Mouse (Mus musculus) G1E (cell line): ENCODE measurements around the gene Setd2. TPM values are rescaled to one million over a fixed set of nuclear protein-coding genes. Genes with fewer than 3 reads are reported as not detected.

Experiments used
- ATAC-seq: 2 replicates; pipeline ENCODE4 v1.8.0; 2016; ENCODE audit warnings: mild to moderate bottlenecking; ENCODE audit not compliant: insufficient number of reproducible peaks, poor library complexity, low FRiP score, severe bottlenecking; ENCODE audit errors: extremely low read depth
- DNase-seq: peaks from one replicate; pipeline ENCODE4 v3.0.0; 2012; ENCODE audit warnings: low spot score
- H3K27me3 ChIP-seq: 2 replicates; pipeline ENCODE4 v1.6.1; 2012; ENCODE audit warnings: mild to moderate bottlenecking, low read length, inconsistent platforms; ENCODE audit not compliant: insufficient read depth
- H3K36me3 ChIP-seq: replicated peaks from 2 replicates; pipeline ENCODE3; 2012; ENCODE audit warnings: mild to moderate bottlenecking, inconsistent platforms
- H3K4me1 ChIP-seq: 2 replicates; pipeline ENCODE4 v1.6.1; 2012; ENCODE audit warnings: low read depth, low read length, inconsistent platforms, mixed read lengths; ENCODE audit not compliant: insufficient read depth
- H3K4me3 ChIP-seq: 2 replicates; pipeline ENCODE4 v1.5.1; 2012; ENCODE audit warnings: low read depth, mild to moderate bottlenecking, inconsistent platforms, low read length, moderate library complexity, mixed read lengths
- H3K9me3 ChIP-seq: replicated peaks from 2 replicates; pipeline ENCODE4 v1.6.1; 2012; ENCODE audit warnings: inconsistent platforms
- CTCF ChIP-seq: IDR thresholded peaks from 2 replicates; pipeline ENCODE4 v1.5.1; 2012; ENCODE audit warnings: low read depth, low read length, inconsistent platforms, mixed read lengths
- GATA1 ChIP-seq: IDR thresholded peaks from 2 replicates; pipeline ENCODE4 v1.6.1; 2012; ENCODE audit warnings: borderline replicate concordance, low read length, inconsistent platforms, mixed read lengths
- GATA2 ChIP-seq: IDR thresholded peaks from 2 replicates; pipeline ENCODE4 v1.6.1; 2012; ENCODE audit warnings: low read depth, low read length, inconsistent platforms, borderline replicate concordance
- POLR2AphosphoS5 ChIP-seq: IDR thresholded peaks from 2 replicates; pipeline ENCODE4 v1.6.1; 2012; ENCODE audit warnings: low read depth, low read length, inconsistent platforms; ENCODE audit not compliant: insufficient replicate concordance
- TAL1 ChIP-seq: conservative IDR thresholded peaks from 2 replicates; pipeline ENCODE4 v1.6.1; 2012; ENCODE audit warnings: low read depth, low read length, inconsistent platforms, mixed read lengths
- polyA plus RNA-seq: library from polyadenylated mRNA; stranded (reverse); fragments of >175 nt; gene quantifications from 2 replicates; pipeline ENCODE4 v1.2.3, GENCODE M21; 2012
- total RNA-seq, 2 experiments: library from RNA; stranded (forward) in 1 of 2; stranded (reverse) in 1 of 2; fragments of 200-1000 nt in 1 of 2; fragments of >200 nt in 1 of 2; fragmentation: Nextera tagmentation in 1 of 2; gene quantifications; 2 replicates each; pipeline ENCODE4 v1.2.3; 2014 to 2017

The Setd2 gene
- total and polyA plus RNA-seq, 3 experiments, result 20.1 to 221 (median 154) TPM

DNA sequence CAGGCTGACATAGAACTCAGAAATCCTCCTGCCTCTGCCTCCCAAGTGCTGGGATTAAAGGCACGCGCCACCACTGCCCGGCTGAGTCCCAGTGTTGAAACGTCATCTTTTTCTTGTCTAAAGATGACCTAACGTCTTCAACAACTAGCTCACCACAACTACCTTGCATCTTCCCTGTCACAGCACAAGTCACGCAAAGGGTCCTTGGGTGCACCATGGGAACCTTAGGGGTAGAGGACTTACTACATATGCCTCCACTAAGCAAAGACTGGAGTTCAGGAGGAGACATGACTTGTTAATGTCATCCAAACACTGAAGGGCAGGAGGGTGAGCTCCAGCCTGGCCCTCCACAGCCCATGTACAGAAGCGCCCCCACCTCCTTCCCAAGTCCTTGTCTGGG is 88.3 kb downstream of the Setd2 start:
- no peaks in the 10 kb centered on the region for H3K27me3 ChIP-seq
- DNase-seq (no peak), ATAC-seq (no peak)
- peaks cover 47% of the 10 kb centered on the region for H3K4me1 ChIP-seq
- no peak for TF ChIP-seq POLR2AphosphoS5
- no peak for TF ChIP-seq GATA2
- no peak for TF ChIP-seq CTCF
- TF ChIP-seq TAL1, result no peak
- TF ChIP-seq GATA1, result no peak
- no peak overlapping the region for H3K4me3 ChIP-seq
- H3K9me3 ChIP-seq, result no peaks in the 10 kb centered on the region
- H3K36me3 ChIP-seq, result peaks cover 96% of the 10 kb centered on the region

DNA sequence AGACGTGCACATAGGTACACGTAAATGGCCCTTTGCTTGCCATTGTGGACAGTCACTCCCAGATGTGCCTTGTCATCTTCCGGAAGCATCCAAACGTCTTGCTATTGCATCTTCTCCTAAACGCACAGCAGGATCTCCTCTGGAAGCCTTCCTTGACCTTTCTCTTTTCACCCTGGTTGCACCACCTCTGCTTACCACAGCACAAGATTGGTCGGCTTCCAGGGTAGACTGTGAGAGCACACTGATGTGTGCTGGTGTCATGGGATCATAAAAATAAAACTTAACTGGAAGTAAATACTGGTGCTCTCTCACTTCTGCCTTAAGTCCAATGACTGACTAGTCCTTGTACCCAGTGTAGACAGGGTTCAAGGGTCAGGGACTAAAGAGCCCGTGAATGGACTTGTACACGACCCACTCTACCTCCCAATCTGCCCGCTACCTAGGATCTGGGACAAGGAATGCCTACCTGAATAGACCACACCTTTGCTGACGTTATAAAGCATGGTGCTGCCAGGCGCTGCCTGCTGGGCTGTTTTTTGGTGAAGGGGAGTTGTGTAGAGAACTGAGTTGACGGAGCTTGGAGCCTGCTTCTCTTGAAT is 90.3 kb downstream of the Setd2 start:
- Histone ChIP-seq H3K36me3 (peaks cover 100% of the 10 kb centered on the region), H3K4me3 (no peak overlapping the region), H3K4me1 (peaks cover 35% of the 10 kb centered on the region), H3K27me3 (no peaks in the 10 kb centered on the region), H3K9me3 (no peaks in the 10 kb centered on the region)
- ATAC-seq (no peak), DNase-seq (no peak)
- TF ChIP-seq POLR2AphosphoS5 (no peak), GATA1 (no peak), CTCF (no peak), GATA2 (no peak), TAL1 (no peak)

GRCm38 (mm10) chr9:110623416-110624195 is 91.2 kb downstream of the Setd2 start:
- DNase-seq (no peak), ATAC-seq (no peak)
- no peaks in the 10 kb centered on the region for H3K27me3 ChIP-seq
- H3K9me3 ChIP-seq, result no peaks in the 10 kb centered on the region
- TF ChIP-seq TAL1, result no peak
- TF ChIP-seq GATA1, result no peak
- peaks cover 100% of the 10 kb centered on the region for H3K36me3 ChIP-seq
- peaks cover 31% of the 10 kb centered on the region for H3K4me1 ChIP-seq
- H3K4me3 ChIP-seq, result peak overlapping the region; percentile 68; the same call in 1 of the 2 replicates

GRCm38 (mm10) chr9:110624361-110625166 is 92.2 kb downstream of the Setd2 start, which contains the start of gene Nradd:
Gene Nradd, minus strand, starts transcription at chr9:110624452.
- TF ChIP-seq CTCF (no peak), GATA1 (no peak), POLR2AphosphoS5 (no peak), GATA2 (no peak), TAL1 (no peak)
- ATAC-seq, result peak; percentile 73
- Histone ChIP-seq H3K4me3 (peak within 1 kb of the TSS; percentile 68), H3K36me3 (peaks cover 100% of the 10 kb centered on the region), H3K27me3 (no peaks in the 10 kb centered on the region), H3K4me1 (peaks cover 31% of the 10 kb centered on the region), H3K9me3 (no peaks in the 10 kb centered on the region)
- DNase-seq, result peak; percentile 62

GRCm38 (mm10) chr9:110625350-110625908 is 93.0 kb downstream of the Setd2 start:
- ATAC-seq (no peak), DNase-seq (no peak)
- H3K4me3 ChIP-seq, result peak overlapping the region; percentile 68; the same call in 1 of the 2 replicates
- H3K9me3 ChIP-seq, result no peaks in the 10 kb centered on the region
- no peak for TF ChIP-seq POLR2AphosphoS5
- no peak for TF ChIP-seq GATA1
- TF ChIP-seq TAL1, result no peak
- no peak for TF ChIP-seq CTCF
- no peak for TF ChIP-seq GATA2
- H3K27me3 ChIP-seq, result no peaks in the 10 kb centered on the region
- peaks cover 31% of the 10 kb centered on the region for H3K4me1 ChIP-seq
- H3K36me3 ChIP-seq, result peaks cover 100% of the 10 kb centered on the region

GRCm38 (mm10) chr9:110630171-110630570 is 97.8 kb downstream of the Setd2 start:
- Histone ChIP-seq H3K9me3 (no peaks in the 10 kb centered on the region), H3K4me1 (peaks cover 6% of the 10 kb centered on the region), H3K4me3 (no peak overlapping the region), H3K27me3 (no peaks in the 10 kb centered on the region), H3K36me3 (peaks cover 100% of the 10 kb centered on the region)
- DNase-seq (no peak), ATAC-seq (no peak)
- TF ChIP-seq GATA1 (no peak), GATA2 (no peak), CTCF (no peak), POLR2AphosphoS5 (no peak), TAL1 (no peak)
